Mouse (Mus musculus) embryonic fibroblast, embryonic 13.5 days (primary cell): ENCODE data around the gene Elf3.

Experiments used
- CTCF ChIP-seq: IDR thresholded peaks from 2 replicates; pipeline ENCODE4 v1.5.1; 2011; ENCODE audit warnings: mild to moderate bottlenecking, control low read depth, low read length, moderate library complexity, borderline replicate concordance; ENCODE audit not compliant: insufficient read depth
- POLR2A ChIP-seq: IDR thresholded peaks from 2 replicates; pipeline ENCODE4 v1.6.1; 2011; ENCODE audit warnings: low read depth, mild to moderate bottlenecking, control low read depth, low read length, moderate library complexity

GRCm38 (mm10) chr1:135234771-135235170 is 23.6 kb downstream of the Elf3 start:
- no peak for TF ChIP-seq CTCF
- TF ChIP-seq POLR2A: no peak
